Mouse (Mus musculus): ENCODE results near the gene Rs1. TPM values are rescaled to one million over a fixed set of nuclear protein-coding genes. Genes with fewer than 3 reads are reported as not detected.

The Rs1 gene
- polyA plus RNA-seq (2014; fragmentation: Illumina TruSeq; extraction: RNeasy Lipid Tissue Mini Kit (QIAGEN cat#74804); ENCODE audit: low read depth, low replicate concordance), result not detected

GRCm38 (mm10) chrX:160767713-160768112, at the start of gene Rs1:
Gene Rs1, plus strand, starts transcription at chrX:160768013.

GRCm38 (mm10) chrX:160735650-160736049, 32.2 kb upstream of the Rs1 start, which contains the start of gene Ppef1:
Gene Ppef1, minus strand, starts transcription at chrX:160735765.

Other genes with a start within 250 kb of the Rs1 start
- gene Ppef1, start 32.2 kb upstream of the Rs1 start, polyA plus RNA-seq (2014; fragmentation: Illumina TruSeq; extraction: RNeasy Lipid Tissue Mini Kit (QIAGEN cat#74804); ENCODE audit: low read depth, low replicate concordance), result 114 TPM
- gene Gja6, start 139.0 kb downstream of the Rs1 start, polyA plus RNA-seq (2014; fragmentation: Illumina TruSeq; extraction: RNeasy Lipid Tissue Mini Kit (QIAGEN cat#74804); ENCODE audit: low read depth, low replicate concordance), result 17.9 TPM
- 31.2 TPM for gene Cdkl5, start 226.7 kb downstream of the Rs1 start, polyA plus RNA-seq (2014; fragmentation: Illumina TruSeq; extraction: RNeasy Lipid Tissue Mini Kit (QIAGEN cat#74804); ENCODE audit: low read depth, low replicate concordance)